Comparison of ENCODE assay signal across 27 mouse cellular contexts in genomic region chrX:107089930-107090329, GRCm38 (mm10). TPM values are rescaled to one million over a fixed set of nuclear protein-coding genes. Genes with fewer than 3 reads are reported as not detected.
A peak's percentile ranks its signal among the peaks of the same experiment; 100 is the strongest.
DNase-seq lines count a peak whose midpoint lies in the region; ATAC-seq and TF ChIP-seq lines count a peak whose summit lies in the region.
"Had no signal": no experiment of that assay in that cellular context is flagged by ENCODE, and none has a peak within 500 bp of the region (broad histone marks: within the 10 kb centered on the region; RNA-seq: fewer than 3 reads in every experiment).

No protein-coding gene starts in this region.

- H3K27me3 ChIP-seq in CH12.LX (replicated peaks), result no peaks in the 10 kb centered on the region
- H3K27me3 ChIP-seq in midbrain, embryonic 15.5 days (replicated peaks), result no peaks in the 10 kb centered on the region
- H3K27me3 ChIP-seq: embryonic facial prominence, embryonic 13.5 days; embryonic facial prominence, embryonic 15.5 days; forebrain, embryonic 12.5 days had no signal

- 82% methylated on average over 1 of the region's 1 CpGs for WGBS in midbrain, embryonic 15.5 days

- H3K36me3 ChIP-seq in CH12.LX (replicated peaks in 1 of 2; ENCODE audit: control insufficient read depth in 1 of 2, insufficient read depth in 1 of 2, low read length in 1 of 2), result no peaks in the 10 kb centered on the region
- H3K36me3 ChIP-seq in midbrain, embryonic 15.5 days (replicated peaks), result no peaks in the 10 kb centered on the region
- H3K36me3 ChIP-seq: embryonic facial prominence, embryonic 13.5 days; embryonic facial prominence, embryonic 15.5 days; forebrain, embryonic 10.5 days; forebrain, embryonic 12.5 days had no signal

- DNase-seq in thymus, postnatal 0 days (ENCODE audit: low spot score), result peak; percentile 6
- no peak for DNase-seq in thymus, adult 18-20 months
- DNase-seq in CH12.LX (ENCODE audit: extremely low read depth), result no peak
- no peak for DNase-seq in gastrocnemius, postnatal 25 days
- DNase-seq: adrenal gland, adult 2 months; adrenal gland, postnatal 10 days; adrenal gland, postnatal 25 days; cerebellum, adult 11 months; cerebellum, adult 18-20 months; cerebellum, adult 8-10 months; cerebellum, adult 9-11 months; cerebellum, postnatal 14 days; cerebellum, postnatal 36 days; embryo, embryonic 11 days had no signal

- H3K9ac ChIP-seq in CH12.LX (ENCODE audit: insufficient read depth, low read depth), result peak overlapping the region; percentile 43; the same call in 1 of the 2 replicates
- H3K9ac ChIP-seq in midbrain, embryonic 15.5 days, result no peak overlapping the region
- H3K9ac ChIP-seq: embryonic facial prominence, embryonic 13.5 days; embryonic facial prominence, embryonic 15.5 days; forebrain, embryonic 12.5 days had no signal

- no peak for TF ChIP-seq CTCF in CH12.LX (conservative IDR thresholded peaks at IDR 0.05 in 1 of 2, IDR thresholded peaks at IDR 0.05 in 1 of 2; ENCODE audit: low read depth in 2 of 2, low read length in 2 of 2)

- no peak for TF ChIP-seq RAD21 in CH12.LX (IDR thresholded peaks at IDR 0.05; ENCODE audit: low read depth, low read length)

- in situ Hi-C loops in CH12.LX (cut with MboI; ENCODE audit: low pct_ligation_motif_present, low pct_unique_long_range_greater_than_20kb, low sequenced_read_pairs), result no loop called here

- H3K9me3 ChIP-seq in CH12.LX (replicated peaks; ENCODE audit: low read length), result no peaks in the 10 kb centered on the region
- no peaks in the 10 kb centered on the region for H3K9me3 ChIP-seq in midbrain, embryonic 15.5 days
- H3K9me3 ChIP-seq: embryonic facial prominence, embryonic 13.5 days; embryonic facial prominence, embryonic 15.5 days; forebrain, embryonic 10.5 days; forebrain, embryonic 12.5 days had no signal

- 0 out of 2 replicates have a peak, but pooled peaks cover 2% of the 10 kb centered on the region for H3K79me2 ChIP-seq in CH12.LX (replicated peaks; ENCODE audit: control insufficient read depth, extremely low read depth, insufficient read depth, poor library complexity, severe bottlenecking)

- TF ChIP-seq POLR2A in CH12.LX (IDR thresholded peaks at IDR 0.05; ENCODE audit: low read depth, low read length), result peak; percentile 14; the same call in 1 of the 2 replicates

- H3K4me2 ChIP-seq in CH12.LX (ENCODE audit: insufficient read depth, low read depth, poor library complexity, severe bottlenecking), result no peak overlapping the region
- no peak overlapping the region for H3K4me2 ChIP-seq in midbrain, embryonic 15.5 days
- H3K4me2 ChIP-seq: embryonic facial prominence, embryonic 13.5 days; embryonic facial prominence, embryonic 15.5 days; forebrain, embryonic 12.5 days had no signal

- ATAC-seq in midbrain, embryonic 15.5 days (replicated peaks), result no peak
- ATAC-seq: forebrain, embryonic 14.5 days; forebrain, embryonic 16.5 days had no signal

- TF ChIP-seq EP300 in CH12.LX (IDR thresholded peaks at IDR 0.05; ENCODE audit: low read length), result 0 out of 2 replicates have a peak, but pooled peaks have one; percentile 9

- dilution Hi-C loops in CH12.LX (cut with MboI; ENCODE audit: extremely low pct_ligation_motif_present, extremely low pct_unique_long_range_greater_than_20kb, low sequenced_read_pairs), result no loop called here

- no peaks in the 10 kb centered on the region; a peak in 1 of 4 replicates for H3K4me1 ChIP-seq in CH12.LX (ENCODE audit: control insufficient read depth in 1 of 2, insufficient read depth in 2 of 2)
- H3K4me1 ChIP-seq in midbrain, embryonic 15.5 days, result no peaks in the 10 kb centered on the region
- H3K4me1 ChIP-seq: embryonic facial prominence, embryonic 13.5 days; embryonic facial prominence, embryonic 15.5 days; forebrain, embryonic 10.5 days; forebrain, embryonic 12.5 days had no signal

- H3K4me3 ChIP-seq in CH12.LX (replicated peaks in 1 of 3; ENCODE audit: low read depth in 2 of 3, low read length in 2 of 3, poor library complexity in 1 of 3), result peak overlapping the region; percentile 41 to 77 (median 49)
- no peak overlapping the region for H3K4me3 ChIP-seq in midbrain, embryonic 15.5 days
- H3K4me3 ChIP-seq: embryonic facial prominence, embryonic 13.5 days; embryonic facial prominence, embryonic 15.5 days; erythroblast, embryonic 14.5 days; forebrain, embryonic 10.5 days; forebrain, embryonic 12.5 days had no signal

- peak overlapping the region; percentile 26; the same call in 1 of the 2 replicates for H3K27ac ChIP-seq in CH12.LX (ENCODE audit: insufficient read depth, low read depth)
- no peak overlapping the region for H3K27ac ChIP-seq in midbrain, embryonic 15.5 days
- H3K27ac ChIP-seq: embryonic facial prominence, embryonic 13.5 days; embryonic facial prominence, embryonic 15.5 days; forebrain, embryonic 10.5 days; forebrain, embryonic 12.5 days had no signal

TF ChIP-seq in CH12.LX, 34 proteins besides CTCF, POLR2A, EP300 and RAD21:
- TF ChIP-seq BHLHE40 (IDR thresholded peaks at IDR 0.05; ENCODE audit: low read depth, low read length) (no peak), ZMIZ1 (IDR thresholded peaks at IDR 0.05; ENCODE audit: low read depth, low read length) (peak; percentile 84), HCFC1 (IDR thresholded peaks at IDR 0.05; ENCODE audit: low read depth, low read length) (no peak), TCF12 (IDR thresholded peaks at IDR 0.05; ENCODE audit: low read depth, low read length) (no peak), ZNF384 (IDR thresholded peaks at IDR 0.05; ENCODE audit: low read depth, low read length) (peak; percentile 17; the same call in 1 of the 2 replicates), NRF1 (IDR thresholded peaks at IDR 0.05; ENCODE audit: low read depth, low read length) (no peak), MEF2A (IDR thresholded peaks at IDR 0.05; ENCODE audit: borderline replicate concordance, low read depth, low read length) (no peak), MXI1 (IDR thresholded peaks at IDR 0.05; ENCODE audit: low read depth, low read length) (no peak; the same call in 1 of the 2 replicates), SIN3A (IDR thresholded peaks at IDR 0.05; ENCODE audit: low read length) (no peak), KAT2A (IDR thresholded peaks at IDR 0.05; ENCODE audit: insufficient replicate concordance, low read length) (no peak), USF2 (conservative IDR thresholded peaks at IDR 0.05; ENCODE audit: low read depth, low read length) (no peak), UBTF (IDR thresholded peaks at IDR 0.05; ENCODE audit: low read depth, low read length) (no peak)

RNA-seq across cellular contexts. Expression of gene P2ry10, which starts 1.6 kb away (rescaled TPM):
- 72.5 and 78.1 TPM in 2 replicates for polyA plus RNA-seq in thymus, postnatal 0 days (2015; fragmentation: Nextera tagmentation; extraction: Ambion mirVana)
- total RNA-seq in CH12.LX (2012; rRNA removed), result 8.3 and 9.0 TPM in 2 replicates
- total RNA-seq in CH12.LX (2014; rRNA removed), result 42.2 and 47.4 TPM in 2 replicates
- polyA plus RNA-seq in CH12.LX (2012; ENCODE audit: insufficient read length, low read depth), result 9.0 and 9.7 TPM in 2 replicates
- polyA plus RNA-seq in midbrain, embryonic 15.5 days (2015; fragmentation: Nextera tagmentation; extraction: Ambion mirVana), result 0.06 TPM in 1 of 2 replicates, not detected in the other
- total RNA-seq in gastrocnemius, postnatal 25 days (2021), result not detected
- total RNA-seq: adrenal gland, postnatal 25 days; ES-E14; MEL had no signal
- polyA plus RNA-seq: adrenal gland, adult 2 months; brain, embryonic 14.5 days; C2C12; embryonic facial prominence, embryonic 11.5 days; erythroblast, embryonic 14.5 days; forebrain, embryonic 10.5 days; forebrain, embryonic 14.5 days; forebrain, embryonic 16.5 days had no signal

RNA-seq across cellular contexts. Expression of gene P2ry10b, which starts 58.8 kb away (rescaled TPM):
- 6.7 and 8.5 TPM in 2 replicates for polyA plus RNA-seq in thymus, postnatal 0 days (2015; fragmentation: Nextera tagmentation; extraction: Ambion mirVana)
- 1.0 and 1.2 TPM in 2 replicates for total RNA-seq in CH12.LX (2012; rRNA removed)
- 2.7 and 4.3 TPM in 2 replicates for total RNA-seq in CH12.LX (2014; rRNA removed)
- polyA plus RNA-seq in CH12.LX (2012; ENCODE audit: insufficient read length, low read depth), result 1.3 and 1.4 TPM in 2 replicates
- polyA plus RNA-seq in midbrain, embryonic 15.5 days (2015; fragmentation: Nextera tagmentation; extraction: Ambion mirVana), result 0.15 and 0.22 TPM in 2 replicates
- total RNA-seq in gastrocnemius, postnatal 25 days (2021), result under 1 TPM; 0.28 to 0.94 TPM
- total RNA-seq: MEL had no signal
